Mouse (Mus musculus) midbrain, postnatal 0 days (tissue): ENCODE results near the gene Vps35l. TPM values are rescaled to one million over a fixed set of nuclear protein-coding genes. Genes with fewer than 3 reads are reported as not detected.

Source experiments
- ATAC-seq: fragments of 200-750 bp; cut with Nextera tagmentation; 2 replicates; pipeline ENCODE4 v1.8.0; 2017; ENCODE audit warnings: moderate number of reproducible peaks, mild to moderate bottlenecking, moderate TSS enrichment, moderate library complexity; ENCODE audit not compliant: low FRiP score
- DNase-seq: peaks from one replicate; pipeline ENCODE4 v3.0.0-alpha.2; 2015; ENCODE audit warnings: low spot score
- H3K27ac ChIP-seq: fragments of 300-500 bp; sonication (generic); 2 replicates; pipeline ENCODE4 v1.5.1; 2014; ENCODE audit warnings: low read depth, mild to moderate bottlenecking, low read length, mixed read lengths
- H3K27me3 ChIP-seq: fragments of 300-500 bp; sonication (generic); 2 replicates; pipeline ENCODE4 v1.6.1; 2014; ENCODE audit warnings: low read length, control low read depth, mixed read lengths; ENCODE audit not compliant: insufficient read depth
- H3K36me3 ChIP-seq: fragments of 300-500 bp; sonication (generic); 2 replicates; pipeline ENCODE4 v1.6.1; 2014; ENCODE audit warnings: low read length, control low read depth, mixed read lengths; ENCODE audit not compliant: insufficient read depth
- H3K4me1 ChIP-seq: fragments of 300-500 bp; sonication (generic); 2 replicates; pipeline ENCODE4 v1.6.1; 2014; ENCODE audit warnings: mild to moderate bottlenecking, control low read depth, antibody characterized with exemption, low read length, mixed read lengths; ENCODE audit not compliant: insufficient read depth
- H3K4me2 ChIP-seq: fragments of 300-500 bp; sonication (generic); 2 replicates; pipeline ENCODE4 v1.6.1; 2014; ENCODE audit warnings: low read depth, mild to moderate bottlenecking, low read length, mixed read lengths; ENCODE audit not compliant: poor library complexity, severe bottlenecking
- H3K4me3 ChIP-seq: fragments of 300-500 bp; sonication (generic); 2 replicates; pipeline ENCODE4 v1.5.1; 2014; ENCODE audit warnings: low read depth, mild to moderate bottlenecking, low read length, moderate library complexity
- H3K9ac ChIP-seq: fragments of 300-500 bp; sonication (generic); replicated peaks from 2 replicates; pipeline ENCODE4 v1.6.1; 2014; ENCODE audit warnings: mild to moderate bottlenecking, low read length, moderate library complexity, mixed read lengths; ENCODE audit not compliant: poor library complexity, severe bottlenecking
- H3K9me3 ChIP-seq: fragments of 300-500 bp; sonication (generic); 2 replicates; pipeline ENCODE4 v1.6.1; 2016; ENCODE audit warnings: low read length, control low read depth
- CTCF ChIP-seq: IDR thresholded peaks from 2 replicates; pipeline ENCODE4 v1.5.1; 2016; ENCODE audit warnings: antibody characterized with exemption, mild to moderate bottlenecking
- WGBS: fragments of 180-500 bp; shearing (Covaris S2); extraction: QIAGEN DNeasy Blood & Tissue Kit; methylation state at CpG from one replicate; pipeline ENCODE4 v1.1.7; 2014; 5-methylcytosine and 5-hydroxymethylcytosine counted together
- polyA plus RNA-seq: library from polyadenylated mRNA; unstranded; fragments of >200 nt; fragmentation: Nextera tagmentation; extraction: Ambion mirVana; gene quantifications from 2 replicates; pipeline ENCODE4 v1.2.1, GENCODE M21; 2015
- total RNA-seq: library from RNA; depleted of rRNA; stranded (reverse); fragments of >200 nt; gene quantifications from 2 replicates; pipeline ENCODE4 v1.2.3, GENCODE M21; 2014

Vps35l gene
- total and polyA plus RNA-seq, 2 experiments from 2014 or later: 89.4 to 114 TPM

DNA sequence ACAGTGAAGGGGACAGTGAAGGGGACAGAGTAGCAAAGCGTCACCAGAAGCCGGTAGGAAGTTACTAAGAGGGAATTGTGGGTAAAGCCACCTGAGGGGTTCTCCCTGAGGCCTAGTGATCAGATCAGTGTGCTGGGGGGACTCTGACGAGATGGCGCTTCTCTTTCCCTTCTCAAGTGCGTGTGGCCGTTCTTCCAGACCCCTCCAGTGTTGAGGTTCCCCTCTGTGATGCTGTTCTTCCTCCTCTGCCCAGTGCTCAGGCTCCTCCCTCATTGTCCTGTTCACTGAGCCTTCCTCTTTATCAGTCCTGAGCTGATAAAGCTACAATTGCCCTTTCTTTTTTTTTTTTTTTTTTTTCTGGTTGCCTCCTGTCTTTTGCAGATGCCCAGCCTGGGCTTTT lies 2.3 kb downstream of the Vps35l start:
- TF ChIP-seq CTCF: no peak
- no peaks in the 10 kb centered on the region for H3K27me3 ChIP-seq
- H3K9ac ChIP-seq: no peak overlapping the region
- peaks cover 24% of the 10 kb centered on the region for H3K36me3 ChIP-seq
- DNase-seq: no peak
- H3K4me1 ChIP-seq: peaks cover 10% of the 10 kb centered on the region
- H3K4me3 ChIP-seq: no peak overlapping the region
- H3K9me3 ChIP-seq: no peaks in the 10 kb centered on the region
- no peak overlapping the region for H3K27ac ChIP-seq
- WGBS: 85% methylated on average over 6 of the region's 6 CpGs
- no peak overlapping the region for H3K4me2 ChIP-seq
- ATAC-seq: no peak

DNA sequence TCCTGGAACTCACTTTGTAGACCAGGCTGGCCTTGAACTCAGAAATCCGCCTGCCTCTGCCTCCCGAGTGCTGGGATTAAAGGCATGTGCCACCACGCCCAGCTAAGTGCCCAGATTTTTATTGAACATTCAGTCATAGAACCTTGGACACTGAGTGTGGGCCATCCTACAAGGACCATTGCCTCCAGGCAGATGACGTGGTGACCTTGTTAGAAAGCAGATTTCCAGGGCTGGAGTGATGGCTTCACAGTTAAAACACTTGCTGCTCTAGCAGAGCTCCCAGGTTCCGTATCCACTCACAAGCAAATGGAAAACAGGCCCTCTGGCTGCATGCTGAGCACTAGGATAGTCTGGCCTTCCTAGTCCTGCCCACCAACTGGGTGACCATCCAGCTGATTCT lies 4.7 kb downstream of the Vps35l start:
- Histone ChIP-seq H3K4me2 (no peak overlapping the region), H3K27ac (no peak overlapping the region), H3K9me3 (no peaks in the 10 kb centered on the region), H3K27me3 (no peaks in the 10 kb centered on the region), H3K4me1 (peaks cover 10% of the 10 kb centered on the region), H3K4me3 (no peak overlapping the region), H3K9ac (no peak overlapping the region), H3K36me3 (peaks cover 40% of the 10 kb centered on the region)
- TF ChIP-seq CTCF: no peak
- DNase-seq (no peak), ATAC-seq (no peak)
- 82% methylated on average over 5 of the region's 5 CpGs for WGBS

DNA sequence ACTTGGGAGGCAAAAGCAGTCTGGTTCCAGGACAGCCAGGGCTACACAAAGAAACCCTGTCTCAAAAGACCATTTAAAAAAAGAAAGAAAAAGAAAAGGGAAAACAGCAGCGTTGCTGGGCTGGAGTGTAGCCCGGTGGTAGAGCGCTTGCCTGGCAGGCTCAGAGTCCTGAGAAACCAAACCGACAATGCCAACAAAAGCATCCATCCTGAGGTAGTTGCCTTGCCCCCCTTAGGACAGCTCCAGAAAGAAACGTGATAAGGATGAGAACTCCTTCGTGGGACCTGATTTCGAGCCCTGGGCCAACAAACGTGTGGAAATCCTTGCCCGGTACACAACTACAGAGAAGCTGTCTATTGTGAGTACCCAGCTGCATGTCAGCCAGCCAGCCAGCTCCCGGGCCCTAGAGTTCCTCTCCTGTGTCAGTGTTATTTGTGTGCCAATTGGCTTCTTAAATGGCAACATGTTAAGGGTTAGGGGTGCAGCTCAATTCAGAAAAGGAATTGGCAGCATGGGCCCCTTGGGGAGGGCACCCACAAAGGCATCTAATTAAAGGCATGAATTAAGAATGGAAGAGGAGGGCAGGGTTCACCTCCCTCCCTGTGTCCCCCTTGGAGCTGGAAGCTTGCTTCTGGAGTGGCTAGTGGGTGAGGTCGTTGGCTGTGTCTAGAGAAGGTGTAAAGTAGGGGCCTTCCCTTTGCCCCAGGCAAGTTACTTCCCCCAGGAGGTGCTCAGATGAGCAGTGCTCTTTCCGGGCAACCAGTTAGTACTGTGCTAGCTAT lies 8.1 kb downstream of the Vps35l start:
- H3K4me1 ChIP-seq: no peaks in the 10 kb centered on the region
- no peaks in the 10 kb centered on the region for H3K27me3 ChIP-seq
- no peak for TF ChIP-seq CTCF
- H3K4me2 ChIP-seq: no peak overlapping the region
- H3K36me3 ChIP-seq: peaks cover 65% of the 10 kb centered on the region
- no peak overlapping the region for H3K9ac ChIP-seq
- peak; percentile 74 for ATAC-seq
- no peaks in the 10 kb centered on the region for H3K9me3 ChIP-seq
- no peak overlapping the region for H3K27ac ChIP-seq
- peak; percentile 75 for DNase-seq
- H3K4me3 ChIP-seq: no peak overlapping the region
- WGBS: 80% methylated on average over 12 of the region's 12 CpGs

DNA sequence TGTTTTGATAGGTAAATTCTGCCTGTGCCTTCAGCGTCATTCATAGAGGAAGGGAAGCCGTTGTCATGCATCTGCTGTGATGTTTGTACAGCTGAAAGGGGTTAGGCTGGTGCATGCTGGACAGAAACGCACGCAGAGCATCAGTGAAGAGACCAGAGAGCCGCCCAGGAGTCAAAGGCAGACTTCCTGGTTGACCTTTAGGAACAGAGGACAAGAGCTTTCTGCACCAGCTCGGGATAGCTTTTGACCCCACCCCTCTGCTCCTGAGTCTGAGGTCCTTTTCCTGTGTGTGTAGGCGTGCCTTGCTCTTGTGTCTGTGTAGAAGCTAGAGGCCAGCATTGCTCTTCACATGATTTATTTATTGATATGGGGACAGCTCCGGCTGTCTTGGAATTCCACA lies 9.7 kb downstream of the Vps35l start:
- ATAC-seq (no peak), DNase-seq (no peak)
- no peak overlapping the region for H3K4me3 ChIP-seq
- no peaks in the 10 kb centered on the region for H3K27me3 ChIP-seq
- no peaks in the 10 kb centered on the region for H3K9me3 ChIP-seq
- H3K36me3 ChIP-seq: peaks cover 71% of the 10 kb centered on the region
- no peak overlapping the region for H3K27ac ChIP-seq
- no peaks in the 10 kb centered on the region for H3K4me1 ChIP-seq
- TF ChIP-seq CTCF: no peak
- WGBS: 85% methylated on average over 8 of the region's 8 CpGs
- no peak overlapping the region for H3K4me2 ChIP-seq
- no peak overlapping the region for H3K9ac ChIP-seq

- H3K9me3 ChIP-seq: no peaks in the 10 kb centered on the region
- no peak overlapping the region for H3K9ac ChIP-seq
- H3K27ac ChIP-seq: no peak overlapping the region
- no peaks in the 10 kb centered on the region for H3K27me3 ChIP-seq
- TF ChIP-seq CTCF: no peak
- H3K4me1 ChIP-seq: no peaks in the 10 kb centered on the region
- peaks cover 69% of the 10 kb centered on the region for H3K36me3 ChIP-seq
- no peak overlapping the region for H3K4me3 ChIP-seq
- no peak for DNase-seq
- H3K4me2 ChIP-seq: no peak overlapping the region
- WGBS: 91% methylated on average over 7 of the region's 7 CpGs
- ATAC-seq: no peak
Observed at GRCm38 (mm10) chr7:118751625-118752024, 11.6 kb downstream of the Vps35l start.

DNA sequence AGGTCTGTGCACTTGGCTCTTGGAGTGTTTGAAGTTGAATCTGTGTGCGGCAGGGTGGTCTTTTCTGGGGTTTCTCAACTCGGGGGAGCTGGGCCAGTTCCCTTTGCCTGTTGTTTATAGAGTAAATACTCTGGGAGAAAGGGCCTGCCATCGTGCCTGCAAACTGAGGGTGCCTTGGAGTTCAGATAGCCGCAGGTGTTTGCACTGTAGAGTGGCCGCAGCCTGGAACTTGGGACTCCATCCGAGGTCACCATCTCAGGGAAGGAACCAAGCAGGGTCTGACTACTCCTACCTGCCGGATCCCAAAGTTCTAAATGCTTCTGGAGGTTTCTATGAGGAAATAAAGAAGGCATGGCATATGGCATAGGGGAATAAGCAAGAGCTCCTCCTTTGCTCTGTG lies 15.7 kb downstream of the Vps35l start:
- no peak for TF ChIP-seq CTCF
- Histone ChIP-seq H3K4me2 (no peak overlapping the region), H3K4me1 (no peaks in the 10 kb centered on the region), H3K27ac (no peak overlapping the region), H3K9ac (no peak overlapping the region), H3K36me3 (peaks cover 60% of the 10 kb centered on the region), H3K27me3 (no peaks in the 10 kb centered on the region), H3K4me3 (no peak overlapping the region), H3K9me3 (no peaks in the 10 kb centered on the region)
- 84% methylated on average over 7 of the region's 7 CpGs for WGBS
- DNase-seq: no peak
- no peak for ATAC-seq
